Comparison of ENCODE assay signal across 8 mouse cellular contexts in the genomic region with DNA sequence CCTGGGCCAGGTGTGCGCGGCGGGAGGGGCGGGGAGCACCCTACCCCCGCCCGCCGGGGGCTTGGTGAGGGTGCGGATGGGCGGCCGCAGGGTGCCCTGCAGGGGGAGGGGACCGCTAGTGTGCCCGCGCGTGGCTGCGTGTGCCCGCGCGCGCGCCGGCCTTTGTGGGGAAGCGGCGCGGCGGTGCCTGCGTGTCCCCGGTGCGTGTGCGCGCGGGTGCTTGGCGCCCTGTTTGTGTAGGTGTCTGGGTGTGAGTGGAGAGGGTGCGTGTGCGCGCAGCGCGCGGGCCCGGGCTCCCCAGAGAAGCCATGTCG. TPM values are rescaled to one million over a fixed set of nuclear protein-coding genes. Genes with fewer than 3 reads are reported as not detected.
DNase-seq lines count a peak whose midpoint lies in the region; ATAC-seq and TF ChIP-seq lines count a peak whose summit lies in the region.

No protein-coding gene starts in this region.

- peak overlapping the region; percentile 78 for H3K4me2 ChIP-seq in CH12.LX (ENCODE audit: insufficient read depth, low read depth, poor library complexity, severe bottlenecking)
- peak overlapping the region; percentile 95 for H3K4me2 ChIP-seq in intestine, embryonic 16.5 days (ENCODE audit: low read depth, low read length)

- H3K27me3 ChIP-seq in CH12.LX (replicated peaks), result peaks cover 1% of the 10 kb centered on the region
- H3K27me3 ChIP-seq in intestine, embryonic 16.5 days (replicated peaks; ENCODE audit: control insufficient read depth, insufficient read depth, low read length), result no peaks in the 10 kb centered on the region
- H3K27me3 ChIP-seq in splenic B cell, adult 2 months (ENCODE audit: control insufficient read depth, insufficient read depth, low read length, poor library complexity, severe bottlenecking), result 0 out of 2 replicates have a peak, but pooled peaks cover 2% of the 10 kb centered on the region

- peaks cover 18 to 51% of the 10 kb centered on the region in 2 experiments for H3K4me1 ChIP-seq in CH12.LX (ENCODE audit: control insufficient read depth in 1 of 2, insufficient read depth in 2 of 2)
- peaks cover 9% of the 10 kb centered on the region; the same call in 1 of the 2 replicates for H3K4me1 ChIP-seq in cortical plate, adult 2 months (ENCODE audit: control insufficient read depth, insufficient read depth, low read length)
- H3K4me1 ChIP-seq in intestine, embryonic 16.5 days (ENCODE audit: control insufficient read depth, insufficient read depth, low read length), result peaks cover 39% of the 10 kb centered on the region

- H3K36me3 ChIP-seq in CH12.LX (replicated peaks in 1 of 2; ENCODE audit: control insufficient read depth in 1 of 2, insufficient read depth in 1 of 2, low read length in 1 of 2), result peaks cover 0 to 15% of the 10 kb centered on the region in 2 experiments
- no peaks in the 10 kb centered on the region for H3K36me3 ChIP-seq in intestine, embryonic 16.5 days (ENCODE audit: control insufficient read depth, insufficient read depth, low read length)
- no peaks in the 10 kb centered on the region for H3K36me3 ChIP-seq in splenic B cell, adult 2 months (ENCODE audit: control insufficient read depth, insufficient read depth, low read length, poor library complexity, severe bottlenecking)

- no peak for ATAC-seq in intestine, embryonic 16.5 days
- no peak for ATAC-seq in megakaryocyte progenitor cell, adult 5-6 weeks (replicated peaks; ENCODE audit: poor library complexity)

- TF ChIP-seq RAD21 in CH12.LX (IDR thresholded peaks at IDR 0.05; ENCODE audit: low read depth, low read length), result no peak

- H3K79me2 ChIP-seq in CH12.LX (replicated peaks; ENCODE audit: control insufficient read depth, extremely low read depth, insufficient read depth, poor library complexity, severe bottlenecking), result no peaks in the 10 kb centered on the region

- peak overlapping the region; percentile 89 for H3K4me3 ChIP-seq in gastrocnemius, adult 2 months
- peak overlapping the region; percentile 45 to 81 (median 71) for H3K4me3 ChIP-seq in CH12.LX (replicated peaks in 1 of 3; ENCODE audit: low read depth in 2 of 3, low read length in 2 of 3, poor library complexity in 1 of 3)
- H3K4me3 ChIP-seq in cortical plate, adult 2 months (ENCODE audit: insufficient read depth, low read length), result peak overlapping the region; percentile 86
- peak overlapping the region; percentile 87 for H3K4me3 ChIP-seq in intestine, embryonic 16.5 days (ENCODE audit: low read length)

- under 1% methylated on average over 36 of the region's 40 CpGs for WGBS in intestine, embryonic 16.5 days

- H3K9ac ChIP-seq in CH12.LX (ENCODE audit: insufficient read depth, low read depth), result peak overlapping the region; percentile 79; the same call in 1 of the 2 replicates
- peak overlapping the region; percentile 87 for H3K9ac ChIP-seq in intestine, embryonic 16.5 days (ENCODE audit: low read depth, low read length)

- in situ Hi-C loops in CH12.LX (cut with MboI; ENCODE audit: low pct_ligation_motif_present, low pct_unique_long_range_greater_than_20kb, low sequenced_read_pairs), result no loop called here

- no peak for TF ChIP-seq CTCF in gastrocnemius, adult 2 months (IDR thresholded peaks at IDR 0.05)
- TF ChIP-seq CTCF in CH12.LX (conservative IDR thresholded peaks at IDR 0.05 in 1 of 2, IDR thresholded peaks at IDR 0.05 in 1 of 2; ENCODE audit: low read depth in 2 of 2, low read length in 2 of 2), result no peak
- no peak for TF ChIP-seq CTCF in cortical plate, adult 2 months (IDR thresholded peaks at IDR 0.05; ENCODE audit: extremely low read depth, insufficient read depth, low read length)

- TF ChIP-seq EP300 in CH12.LX (IDR thresholded peaks at IDR 0.05; ENCODE audit: low read length), result no peak

- dilution Hi-C loops in CH12.LX (cut with MboI; ENCODE audit: extremely low pct_ligation_motif_present, extremely low pct_unique_long_range_greater_than_20kb, low sequenced_read_pairs), result no loop called here

- H3K27ac ChIP-seq in gastrocnemius, adult 2 months, result peak overlapping the region; percentile 84
- no peak overlapping the region for H3K27ac ChIP-seq in CH12.LX (ENCODE audit: insufficient read depth, low read depth)
- H3K27ac ChIP-seq in cortical plate, adult 2 months (ENCODE audit: insufficient read depth, low read length), result peak overlapping the region; percentile 88
- peak overlapping the region; percentile 77 for H3K27ac ChIP-seq in intestine, embryonic 16.5 days (ENCODE audit: low read length)

- intact Hi-C loops in gastrocnemius, adult 2 months (cut with DNase I), result no loop called here

- TF ChIP-seq POLR2A in CH12.LX (IDR thresholded peaks at IDR 0.05; ENCODE audit: low read depth, low read length), result no peak
- no peak for TF ChIP-seq POLR2A in cortical plate, adult 2 months (IDR thresholded peaks at IDR 0.05; ENCODE audit: extremely low read depth, insufficient read depth, low read length)

- DNase-seq in gastrocnemius, adult 2 months, result no peak
- no peak for DNase-seq in gastrocnemius, postnatal 10 days
- no peak for DNase-seq in CH12.LX (ENCODE audit: extremely low read depth)
- peak; percentile 45 for DNase-seq in lung, postnatal 10 days
- DNase-seq in splenic B cell, adult 2 months (ENCODE audit: low read depth, low spot score), result peak; percentile 41

- H3K9me3 ChIP-seq in CH12.LX (replicated peaks; ENCODE audit: low read length), result no peaks in the 10 kb centered on the region
- H3K9me3 ChIP-seq in intestine, embryonic 16.5 days (ENCODE audit: control insufficient read depth, low read length), result no peaks in the 10 kb centered on the region

TF ChIP-seq in CH12.LX, 34 proteins besides CTCF, POLR2A, EP300 and RAD21:
- TF ChIP-seq ZKSCAN1 (IDR thresholded peaks at IDR 0.05; ENCODE audit: borderline replicate concordance, low read depth, low read length) (no peak), MXI1 (IDR thresholded peaks at IDR 0.05; ENCODE audit: low read depth, low read length) (no peak), USF1 (IDR thresholded peaks at IDR 0.05; ENCODE audit: low read depth, low read length) (no peak), E2F4 (IDR thresholded peaks at IDR 0.05; ENCODE audit: insufficient replicate concordance, low read depth, low read length) (no peak), HCFC1 (IDR thresholded peaks at IDR 0.05; ENCODE audit: low read depth, low read length) (no peak), MEF2A (IDR thresholded peaks at IDR 0.05; ENCODE audit: borderline replicate concordance, low read depth, low read length) (no peak), TBP (conservative IDR thresholded peaks at IDR 0.05; ENCODE audit: low read depth, low read length) (no peak), UBTF (IDR thresholded peaks at IDR 0.05; ENCODE audit: low read depth, low read length) (no peak), GABPA (IDR thresholded peaks at IDR 0.05; ENCODE audit: insufficient replicate concordance, low read depth, low read length) (no peak), NELFE (IDR thresholded peaks at IDR 0.05; ENCODE audit: low read depth, low read length) (no peak), CHD1 (IDR thresholded peaks at IDR 0.05; ENCODE audit: low read depth, low read length) (no peak), MAX (IDR thresholded peaks at IDR 0.05; ENCODE audit: low read length) (no peak), ZC3H11A (IDR thresholded peaks at IDR 0.05; ENCODE audit: low read depth, low read length) (no peak), USF2 (conservative IDR thresholded peaks at IDR 0.05; ENCODE audit: low read depth, low read length) (no peak), IRF4 (IDR thresholded peaks at IDR 0.05; ENCODE audit: low read depth, low read length) (no peak), JUN (IDR thresholded peaks at IDR 0.05; ENCODE audit: insufficient read depth, low read depth, low read length) (no peak), MAFK (IDR thresholded peaks at IDR 0.05; ENCODE audit: insufficient replicate concordance, low read length) (no peak), JUND (conservative IDR thresholded peaks at IDR 0.05; ENCODE audit: low read depth, low read length) (no peak), ZMIZ1 (IDR thresholded peaks at IDR 0.05; ENCODE audit: low read depth, low read length) (no peak)

RNA-seq across cellular contexts. Expression of gene Adgrl1, which starts 1.0 kb away (rescaled TPM):
- 10 to 100 TPM; 14.7 to 22.5 TPM for total RNA-seq in gastrocnemius, adult 2 months (2021)
- 10 to 100 TPM; 19.6 to 25.2 TPM for total RNA-seq in gastrocnemius, postnatal 10 days (2021)
- total RNA-seq in CH12.LX (2012; rRNA removed), result 12.5 and 14.8 TPM in 2 replicates
- total RNA-seq in CH12.LX (2014; rRNA removed), result 3.5 and 4.4 TPM in 2 replicates
- polyA plus RNA-seq in CH12.LX (2012; ENCODE audit: insufficient read length, low read depth), result 9.7 and 14.5 TPM in 2 replicates
- 236 and 241 TPM in 2 replicates for polyA plus RNA-seq in cortical plate, adult 2 months (2012; rRNA removed)
- 7.9 and 8.1 TPM in 2 replicates for polyA plus RNA-seq in intestine, embryonic 16.5 days (2015; fragmentation: Nextera tagmentation; extraction: Ambion mirVana)
- 2.9 and 5.9 TPM in 2 replicates for total RNA-seq in megakaryocyte progenitor cell, adult 5-6 weeks (2015)
- 2.3 and 2.4 TPM in 2 replicates for total RNA-seq in megakaryocyte progenitor cell, adult 5-6 weeks (2017)

RNA-seq across cellular contexts. Expression of gene Gm10644, which starts 54.1 kb away (rescaled TPM):
- total RNA-seq in gastrocnemius, adult 2 months (2021), result under 1 TPM; 0.64 to 0.84 TPM
- under 1 TPM in 1 of 2 experiments, not detected in 1; 0.32 TPM for total RNA-seq in gastrocnemius, postnatal 10 days (2021)
- total RNA-seq in CH12.LX (2012; rRNA removed) (1.1 and 1.7 TPM in 2 replicates), CH12.LX (2014; rRNA removed) (0.58 TPM in 2 replicates)
- 0.44 and 0.72 TPM in 2 replicates for polyA plus RNA-seq in CH12.LX (2012; ENCODE audit: insufficient read length, low read depth)
- polyA plus RNA-seq in cortical plate, adult 2 months (2012; rRNA removed), result 0.52 and 0.62 TPM in 2 replicates
- 0.39 TPM in 2 replicates for polyA plus RNA-seq in intestine, embryonic 16.5 days (2015; fragmentation: Nextera tagmentation; extraction: Ambion mirVana)
- not detected in 2 replicates for total RNA-seq in megakaryocyte progenitor cell, adult 5-6 weeks (2015)
- total RNA-seq in megakaryocyte progenitor cell, adult 5-6 weeks (2017), result 0.46 TPM in 1 of 2 replicates, not detected in the other

RNA-seq across cellular contexts. Expression of gene Asf1b, which starts 54.4 kb away (rescaled TPM):
- total RNA-seq in gastrocnemius, adult 2 months (2021), result under 1 TPM; 0.23 to 0.42 TPM
- 1 to 10 TPM; 6.5 to 7.3 TPM for total RNA-seq in gastrocnemius, postnatal 10 days (2021)
- 71.1 and 94.5 TPM in 2 replicates for total RNA-seq in CH12.LX (2012; rRNA removed)
- 58.9 and 62.2 TPM in 2 replicates for total RNA-seq in CH12.LX (2014; rRNA removed)
- 86.3 and 101 TPM in 2 replicates for polyA plus RNA-seq in CH12.LX (2012; ENCODE audit: insufficient read length, low read depth)
- polyA plus RNA-seq in cortical plate, adult 2 months (2012; rRNA removed), result 1.2 and 1.4 TPM in 2 replicates
- 50.4 and 61.7 TPM in 2 replicates for polyA plus RNA-seq in intestine, embryonic 16.5 days (2015; fragmentation: Nextera tagmentation; extraction: Ambion mirVana)
- 40.3 and 51.0 TPM in 2 replicates for total RNA-seq in megakaryocyte progenitor cell, adult 5-6 weeks (2015)
- total RNA-seq in megakaryocyte progenitor cell, adult 5-6 weeks (2017), result 32.5 and 38.1 TPM in 2 replicates

Comparison
In these comparisons a context has a peak if more than half of its experiments do, and no peak if none do; other contexts are left out.
1. RNA of gene Asf1b, which starts 54.4 kb away (total RNA-seq): 58.9 to 94.5 TPM in CH12.LX, 32.5 to 51.0 TPM in megakaryocyte progenitor cell, adult 5-6 weeks and 6.5 to 7.3 TPM in gastrocnemius, postnatal 10 days; 0.23 to 0.42 TPM in gastrocnemius, adult 2 months; every median in the first group is over 4 times any median in the second.
2. DNase-seq: peak in lung, postnatal 10 days (single experiment) and splenic B cell, adult 2 months (single experiment); none in gastrocnemius, adult 2 months (single experiment), gastrocnemius, postnatal 10 days (single experiment) and CH12.LX (single experiment).
3. Peak in every context shown above with its lines, with median percentiles within 50 percentile points of each other: H3K4me3 ChIP-seq.